In the genomic region with DNA sequence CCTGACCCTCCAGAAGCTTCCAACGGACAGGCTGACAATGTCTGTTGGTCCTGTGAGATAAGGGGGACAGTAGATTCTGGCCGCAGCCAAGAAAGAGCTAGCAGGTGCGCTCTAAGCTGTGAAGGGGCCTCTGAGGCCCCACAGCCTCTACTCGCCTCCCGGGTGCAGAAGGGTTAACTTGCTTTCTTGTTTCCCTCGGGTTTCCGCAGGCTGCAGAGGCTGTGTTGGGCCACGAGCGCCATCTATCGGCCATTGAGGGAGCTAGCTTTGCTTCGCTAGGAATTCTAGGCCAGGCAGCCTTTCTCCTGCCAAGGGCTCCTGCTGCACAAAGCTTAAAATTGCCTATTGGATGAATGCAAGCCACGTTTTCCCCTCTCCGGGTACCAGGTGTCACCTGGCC, we compare ENCODE assay signal across 8 mouse cellular contexts. TPM values are rescaled to one million over a fixed set of nuclear protein-coding genes. Genes with fewer than 3 reads are reported as not detected.
DNase-seq lines count a peak whose midpoint lies in the region; ATAC-seq and TF ChIP-seq lines count a peak whose summit lies in the region.

No protein-coding gene starts in this region.

- H3K9ac ChIP-seq in MEL (ENCODE audit: control insufficient read depth, low read depth, low read length, poor library complexity, severe bottlenecking): peak overlapping the region; percentile 52
- no peak overlapping the region for H3K9ac ChIP-seq in hindbrain, embryonic 11.5 days (ENCODE audit: low read depth, low read length)

- peaks cover 0 to 4% of the 10 kb centered on the region in 2 experiments; a peak in 1 of 4 replicates for H3K36me3 ChIP-seq in MEL (ENCODE audit: control insufficient read depth in 1 of 2, insufficient read depth in 2 of 2, low read length in 2 of 2)
- H3K36me3 ChIP-seq in hindbrain, embryonic 11.5 days (ENCODE audit: control insufficient read depth, insufficient read depth, low read length): no peaks in the 10 kb centered on the region

- DNase-seq in MEL (ENCODE audit: low read depth, low spot score): peak; percentile 85
- DNase-seq in cerebellum, adult 8-10 months: peak; percentile 91
- peak; percentile 70 to 96 for DNase-seq in frontal cortex, adult 2 months (ENCODE audit: extremely low spot score in 1 of 2, low spot score in 1 of 2)
- DNase-seq in hindbrain, embryonic 11.5 days (ENCODE audit: low spot score): peak; percentile 96
- DNase-seq in layer of hippocampus, postnatal 14 days (ENCODE audit: low spot score in 2 of 2): peak; percentile 91 to 95
- DNase-seq in lung, postnatal 25 days (ENCODE audit: low spot score): peak; percentile 86
- DNase-seq in retina, adult 2 months (ENCODE audit: low read depth, low spot score): peak; percentile 81
- DNase-seq in thymus, postnatal 25 days: peak; percentile 85

- peak overlapping the region; percentile 25 to 48 for H3K4me3 ChIP-seq in MEL (ENCODE audit: control insufficient read depth in 1 of 2, insufficient read depth in 1 of 2, low read depth in 2 of 2, low read length in 2 of 2)
- H3K4me3 ChIP-seq in hindbrain, embryonic 11.5 days (ENCODE audit: low read depth, low read length): no peak overlapping the region

- TF ChIP-seq POLR2A in MEL (IDR thresholded peaks at IDR 0.05; ENCODE audit: control insufficient read depth in 1 of 2, insufficient read depth in 1 of 2, low read depth in 1 of 2, low read length in 2 of 2, poor library complexity in 1 of 2): no peak

- TF ChIP-seq RAD21 in MEL (IDR thresholded peaks at IDR 0.05; ENCODE audit: low read depth, low read length): peak; percentile 79

- no peaks in the 10 kb centered on the region for H3K27me3 ChIP-seq in MEL (ENCODE audit: control insufficient read depth in 1 of 2, insufficient read depth in 2 of 2, low read length in 2 of 2)
- peaks cover 37% of the 10 kb centered on the region for H3K27me3 ChIP-seq in hindbrain, embryonic 11.5 days (ENCODE audit: control insufficient read depth, insufficient read depth, low read length)

- ATAC-seq in hindbrain, embryonic 11.5 days (ENCODE audit: low FRiP score): no peak

- TF ChIP-seq CTCF in MEL (IDR thresholded peaks at IDR 0.05 in 2 of 3, conservative IDR thresholded peaks at IDR 0.05 in 1 of 3; ENCODE audit: control insufficient read depth in 1 of 3, insufficient read depth in 1 of 3, low read depth in 2 of 3, low read length in 3 of 3, poor library complexity in 1 of 3, severe bottlenecking in 1 of 3): peak; percentile 72 to 90 (median 82)

- peaks cover 2% of the 10 kb centered on the region; the same call in 1 of the 2 replicates for H3K79me2 ChIP-seq in MEL (ENCODE audit: control insufficient read depth, insufficient read depth, low read length, poor library complexity)

- H3K9me3 ChIP-seq in MEL (replicated peaks; ENCODE audit: insufficient read depth, low read length): no peaks in the 10 kb centered on the region
- H3K9me3 ChIP-seq in hindbrain, embryonic 11.5 days (ENCODE audit: control insufficient read depth, low read length): no peaks in the 10 kb centered on the region

- peaks cover 2 to 17% of the 10 kb centered on the region in 2 experiments for H3K4me1 ChIP-seq in MEL (ENCODE audit: control insufficient read depth in 1 of 2, insufficient read depth in 2 of 2, low read length in 2 of 2)
- peaks cover 22% of the 10 kb centered on the region for H3K4me1 ChIP-seq in hindbrain, embryonic 11.5 days (replicated peaks; ENCODE audit: control insufficient read depth, insufficient read depth, low read length)

- no peak overlapping the region for H3K4me2 ChIP-seq in hindbrain, embryonic 11.5 days (replicated peaks; ENCODE audit: low read depth, low read length)

- peak overlapping the region; percentile 65; the same call in 1 of the 2 replicates for H3K27ac ChIP-seq in MEL (ENCODE audit: control insufficient read depth, low read depth, low read length)
- no peak overlapping the region for H3K27ac ChIP-seq in hindbrain, embryonic 11.5 days (ENCODE audit: low read depth, low read length)

- no peak for TF ChIP-seq EP300 in MEL (IDR thresholded peaks at IDR 0.05; ENCODE audit: low read depth in 1 of 2, low read length in 2 of 2)

- under 1% methylated on average over 13 of the region's 13 CpGs for WGBS in hindbrain, embryonic 11.5 days

TF ChIP-seq in MEL, 35 proteins besides CTCF, POLR2A, EP300 and RAD21:
- TF ChIP-seq ELF1 (IDR thresholded peaks at IDR 0.05; ENCODE audit: low read depth, low read length) (0 out of 2 replicates have a peak, but pooled peaks have one; percentile 22), SMC3 (IDR thresholded peaks at IDR 0.05; ENCODE audit: low read depth, low read length) (peak; percentile 79), SIN3A (IDR thresholded peaks at IDR 0.05; ENCODE audit: low read length) (peak; percentile 49; the same call in 1 of the 2 replicates), E2F4 (IDR thresholded peaks at IDR 0.05; ENCODE audit: borderline replicate concordance, low read depth, low read length) (0 out of 2 replicates have a peak, but pooled peaks have one; percentile 30), RCOR1 (IDR thresholded peaks at IDR 0.05; ENCODE audit: low read depth, low read length) (0 out of 2 replicates have a peak, but pooled peaks have one; percentile 10), GABPA (IDR thresholded peaks at IDR 0.05; ENCODE audit: low read depth, low read length) (no peak), ZC3H11A (IDR thresholded peaks at IDR 0.05; ENCODE audit: low read depth, low read length) (peak; percentile 47), MAZ (IDR thresholded peaks at IDR 0.05; ENCODE audit: low read depth, low read length) (0 out of 2 replicates have a peak, but pooled peaks have one; percentile 26), MXI1 (IDR thresholded peaks at IDR 0.05; ENCODE audit: low read depth, low read length) (0 out of 2 replicates have a peak, but pooled peaks have one; percentile 50), ZNF384 (IDR thresholded peaks at IDR 0.05; ENCODE audit: low read depth, low read length) (no peak), HCFC1 (IDR thresholded peaks at IDR 0.05; ENCODE audit: low read depth, low read length) (no peak; the same call in 1 of the 2 replicates)

RNA-seq across cellular contexts. Expression of a gene that starts 1.5 kb away (rescaled TPM):
- 3.8 and 5.2 TPM in 2 replicates for total RNA-seq in MEL (2012; rRNA removed)
- polyA plus RNA-seq in MEL (2012; ENCODE audit: insufficient read depth in 1 of 2, insufficient read length in 2 of 2, low read depth in 1 of 2, low replicate concordance in 2 of 2, missing spikeins in 1 of 2): 1 to 10 TPM in 1 of 2 experiments, not detected in 1; 4.6 TPM
- 16.1 and 16.3 TPM in 2 replicates for polyA plus RNA-seq in frontal cortex, adult 2 months (2012; rRNA removed)
- polyA plus RNA-seq in hindbrain, embryonic 11.5 days (2014; fragmentation: Nextera tagmentation; extraction: Ambion mirVana): 23.9 and 35.8 TPM in 2 replicates
- total RNA-seq in layer of hippocampus, postnatal 14 days (2021): 10 to 100 TPM; 14.5 to 15.4 TPM
